Mouse (Mus musculus) hindbrain, postnatal 0 days (tissue): ENCODE data around the gene Slc29a1. TPM values are rescaled to one million over a fixed set of nuclear protein-coding genes. Genes with fewer than 3 reads are reported as not detected.

Experiments
- ATAC-seq: fragments of 200-750 bp; cut with Nextera tagmentation; 2 replicates; pipeline ENCODE4 v1.8.0; 2017; ENCODE audit warnings: mild to moderate bottlenecking, moderate TSS enrichment, moderate library complexity
- DNase-seq: peaks from one replicate; pipeline ENCODE4 v3.0.0-alpha.2; 2015; ENCODE audit warnings: low spot score
- H3K27ac ChIP-seq: fragments of 300-500 bp; sonication (generic); 2 replicates; pipeline ENCODE4 v1.5.1; 2014; ENCODE audit warnings: mild to moderate bottlenecking
- H3K27me3 ChIP-seq: fragments of 300-500 bp; sonication (generic); 2 replicates; pipeline ENCODE4 v1.6.1; 2014; ENCODE audit warnings: low read length, mixed read lengths; ENCODE audit not compliant: insufficient read depth
- H3K36me3 ChIP-seq: fragments of 300-500 bp; sonication (generic); 2 replicates; pipeline ENCODE4 v1.6.1; 2014; ENCODE audit warnings: low read length, mixed read lengths; ENCODE audit not compliant: insufficient read depth
- H3K4me1 ChIP-seq: fragments of 300-500 bp; sonication (generic); 2 replicates; pipeline ENCODE4 v1.6.1; 2014; ENCODE audit warnings: antibody characterized with exemption, low read length, mixed read lengths; ENCODE audit not compliant: insufficient read depth
- H3K4me2 ChIP-seq: fragments of 300-500 bp; sonication (generic); 2 replicates; pipeline ENCODE4 v1.6.1; 2014; ENCODE audit warnings: low read depth, mild to moderate bottlenecking, low read length, moderate library complexity, mixed read lengths
- H3K4me3 ChIP-seq: fragments of 300-500 bp; sonication (generic); 2 replicates; pipeline ENCODE4 v1.5.1; 2014; ENCODE audit warnings: low read length
- H3K9ac ChIP-seq: fragments of 300-500 bp; sonication (generic); replicated peaks from 2 replicates; pipeline ENCODE4 v1.6.1; 2014; ENCODE audit warnings: mild to moderate bottlenecking, low read length, moderate library complexity, mixed read lengths
- H3K9me3 ChIP-seq: fragments of 300-500 bp; sonication (generic); 2 replicates; pipeline ENCODE4 v1.6.1; 2016; ENCODE audit warnings: low read length, mixed read lengths
- CTCF ChIP-seq: IDR thresholded peaks from 2 replicates; pipeline ENCODE4 v1.5.1; 2016; ENCODE audit warnings: antibody characterized with exemption, control low read depth, low read depth
- WGBS: fragments of 180-500 bp; shearing (Covaris S2); extraction: QIAGEN DNeasy Blood & Tissue Kit; methylation state at CpG from one replicate; pipeline ENCODE4 v1.1.7; 2014; 5-methylcytosine and 5-hydroxymethylcytosine counted together
- polyA plus RNA-seq: library from polyadenylated mRNA; unstranded; fragments of >200 nt; fragmentation: Nextera tagmentation; extraction: Ambion mirVana; gene quantifications from 2 replicates; pipeline ENCODE4 v1.2.1, GENCODE M21; 2015
- total RNA-seq: library from RNA; depleted of rRNA; stranded (reverse); fragments of >200 nt; gene quantifications from 2 replicates; pipeline ENCODE4 v1.2.3, GENCODE M21; 2014

Gene Slc29a1
- total and polyA plus RNA-seq, 2 experiments from 2014 or later = 60.6 to 170 TPM

- peak overlapping the region; percentile 60 for H3K9ac ChIP-seq
- no peaks in the 10 kb centered on the region for H3K9me3 ChIP-seq
- H3K4me3 ChIP-seq = peak overlapping the region; percentile 52
- ATAC-seq (peak; percentile 60), DNase-seq (peak; percentile 73)
- peak overlapping the region; percentile 97 for H3K4me2 ChIP-seq
- 0 out of 2 replicates have a peak, but pooled peaks have one; percentile 1 for TF ChIP-seq CTCF
- under 1% methylated on average over 58 of the region's 58 CpGs for WGBS
- peaks cover 36% of the 10 kb centered on the region for H3K4me1 ChIP-seq
- H3K27me3 ChIP-seq = no peaks in the 10 kb centered on the region
- H3K36me3 ChIP-seq = no peaks in the 10 kb centered on the region
- H3K27ac ChIP-seq = peak overlapping the region; percentile 76
Measured at GRCm38 (mm10) chr17:45594881-45595735, 4.3 kb downstream of the Slc29a1 start.

- H3K27ac ChIP-seq = no peak overlapping the region
- WGBS = 48% methylated on average over 8 of the region's 8 CpGs
- no peak for ATAC-seq
- no peak for DNase-seq
- H3K27me3 ChIP-seq = no peaks in the 10 kb centered on the region
- H3K4me1 ChIP-seq = peaks cover 32% of the 10 kb centered on the region
- H3K4me2 ChIP-seq = peak overlapping the region; percentile 97
- H3K9ac ChIP-seq = peak overlapping the region; percentile 60; the same call in 1 of the 2 replicates
- peak overlapping the region; percentile 52 for H3K4me3 ChIP-seq
- no peaks in the 10 kb centered on the region for H3K36me3 ChIP-seq
- no peaks in the 10 kb centered on the region for H3K9me3 ChIP-seq
- TF ChIP-seq CTCF = no peak
Measured at GRCm38 (mm10) chr17:45594195-45594594, 5.2 kb downstream of the Slc29a1 start.

GRCm38 (mm10) chr17:45593479-45593878 lies 5.9 kb downstream of the Slc29a1 start:
- Histone ChIP-seq H3K9ac (no peak overlapping the region), H3K27ac (no peak overlapping the region), H3K36me3 (no peaks in the 10 kb centered on the region), H3K4me3 (0 out of 2 replicates have a peak overlapping the region, but pooled peaks have one; percentile 0), H3K27me3 (no peaks in the 10 kb centered on the region), H3K4me2 (peak overlapping the region; percentile 97), H3K9me3 (no peaks in the 10 kb centered on the region), H3K4me1 (peaks cover 30% of the 10 kb centered on the region)
- ATAC-seq (no peak), DNase-seq (no peak)
- TF ChIP-seq CTCF = peak; percentile 41
- 44% methylated on average over 8 of the region's 8 CpGs for WGBS

- H3K27me3 ChIP-seq = no peaks in the 10 kb centered on the region
- no peaks in the 10 kb centered on the region for H3K36me3 ChIP-seq
- no peak for ATAC-seq
- 51% methylated on average over 8 of the region's 8 CpGs for WGBS
- peaks cover 30% of the 10 kb centered on the region for H3K4me1 ChIP-seq
- H3K4me2 ChIP-seq = peak overlapping the region; percentile 97
- H3K9ac ChIP-seq = peak overlapping the region; percentile 41; the same call in 1 of the 2 replicates
- TF ChIP-seq CTCF = no peak
- peak overlapping the region; percentile 12 for H3K27ac ChIP-seq
- no peaks in the 10 kb centered on the region for H3K9me3 ChIP-seq
- no peak for DNase-seq
- 0 out of 2 replicates have a peak overlapping the region, but pooled peaks have one; percentile 0 for H3K4me3 ChIP-seq
Measured at GRCm38 (mm10) chr17:45592606-45593431, 6.6 kb downstream of the Slc29a1 start.

- H3K4me3 ChIP-seq = no peak overlapping the region; the same call in 1 of the 2 replicates
- peaks cover 30% of the 10 kb centered on the region for H3K4me1 ChIP-seq
- WGBS = 45% methylated on average over 16 of the region's 16 CpGs
- DNase-seq (peak; percentile 29), ATAC-seq (peak; percentile 2; the same call in 1 of the 2 replicates)
- no peaks in the 10 kb centered on the region for H3K9me3 ChIP-seq
- peak overlapping the region; percentile 12 for H3K27ac ChIP-seq
- H3K9ac ChIP-seq = peak overlapping the region; percentile 41; the same call in 1 of the 2 replicates
- no peak for TF ChIP-seq CTCF
- peak overlapping the region; percentile 97 for H3K4me2 ChIP-seq
- H3K36me3 ChIP-seq = no peaks in the 10 kb centered on the region
- no peaks in the 10 kb centered on the region for H3K27me3 ChIP-seq
Measured at GRCm38 (mm10) chr17:45591701-45592605, 7.5 kb downstream of the Slc29a1 start.

GRCm38 (mm10) chr17:45590410-45590809 lies 9.0 kb downstream of the Slc29a1 start:
- WGBS = 85% methylated on average over 6 of the region's 6 CpGs
- DNase-seq (no peak), ATAC-seq (no peak)
- no peaks in the 10 kb centered on the region for H3K27me3 ChIP-seq
- H3K4me2 ChIP-seq = no peak overlapping the region
- H3K4me1 ChIP-seq = peaks cover 20% of the 10 kb centered on the region
- no peak overlapping the region for H3K9ac ChIP-seq
- H3K36me3 ChIP-seq = no peaks in the 10 kb centered on the region
- no peaks in the 10 kb centered on the region for H3K9me3 ChIP-seq
- no peak overlapping the region for H3K27ac ChIP-seq
- TF ChIP-seq CTCF = no peak
- H3K4me3 ChIP-seq = no peak overlapping the region
